Mouse (Mus musculus) cortical plate, adult 2 months (tissue): ENCODE measurements around the gene Cks2. TPM values are rescaled to one million over a fixed set of nuclear protein-coding genes. Genes with fewer than 3 reads are reported as not detected.
"Not testable (repeated sequence)": the region's sequence is repeated elsewhere in the genome, so short reads cannot be mapped to it uniquely, and the experiment has no call there.

Source experiments
- H3K27ac ChIP-seq: fragments of 200-500 bp; 2 replicates; pipeline ENCODE4 v1.5.1; 2012; ENCODE audit warnings: low read length, control low read depth, inconsistent platforms; ENCODE audit not compliant: insufficient read depth
- H3K4me1 ChIP-seq: fragments of 200-500 bp; 2 replicates; pipeline ENCODE4 v1.6.1; 2011; ENCODE audit warnings: low read length; ENCODE audit not compliant: control insufficient read depth, insufficient read depth
- H3K4me3 ChIP-seq: fragments of 200-500 bp; 2 replicates; pipeline ENCODE4 v1.5.1; 2011; ENCODE audit warnings: mild to moderate bottlenecking, low read length, control low read depth; ENCODE audit not compliant: insufficient read depth
- CTCF ChIP-seq: fragments of 200-500 bp; IDR thresholded peaks from 2 replicates; pipeline ENCODE4 v1.5.1; 2011; ENCODE audit warnings: mild to moderate bottlenecking, control low read depth, low read length; ENCODE audit not compliant: insufficient read depth; ENCODE audit errors: extremely low read depth
- POLR2A ChIP-seq: fragments of 200-500 bp; IDR thresholded peaks from 2 replicates; pipeline ENCODE4 v1.6.1; 2011; ENCODE audit warnings: mild to moderate bottlenecking, low read length, control low read depth; ENCODE audit not compliant: insufficient read depth; ENCODE audit errors: extremely low read depth
- polyA plus RNA-seq: library from polyadenylated mRNA; depleted of rRNA; stranded (reverse); fragments of >200 nt; gene quantifications from 2 replicates; pipeline ENCODE4 v1.2.3, GENCODE M21; 2012

Gene Cks2
- polyA plus RNA-seq, 1 experiment, result 5.8 TPM

- Histone ChIP-seq H3K27ac (no peak overlapping the region), H3K4me1 (no peaks in the 10 kb centered on the region), H3K4me3 (no peak overlapping the region)
- TF ChIP-seq POLR2A (no peak), CTCF (no peak)
Observed at GRCm38 (mm10) chr13:51648237-51648636, 3.2 kb downstream of the Cks2 start.

- no peak for TF ChIP-seq CTCF
- TF ChIP-seq POLR2A, result no peak
- no peak overlapping the region for H3K27ac ChIP-seq
- H3K4me3 ChIP-seq, result no peak overlapping the region
- no peaks in the 10 kb centered on the region for H3K4me1 ChIP-seq
Observed at GRCm38 (mm10) chr13:51649740-51650139, 4.7 kb downstream of the Cks2 start.

GRCm38 (mm10) chr13:51651408-51652064, 6.5 kb downstream of the Cks2 start, which contains the start of gene Secisbp2:
TSS of gene Secisbp2 (plus strand) at chr13:51651697.
- Histone ChIP-seq H3K27ac (peak within 1 kb of the TSS; percentile 90; the same call in 1 of the 2 replicates), H3K4me3 (peak within 1 kb of the TSS; percentile 82), H3K4me1 (no peaks in the 10 kb centered on the region)
- TF ChIP-seq POLR2A, result peak; percentile 60
- peak; percentile 55 for TF ChIP-seq CTCF

GRCm38 (mm10) chr13:51653159-51653558, 8.1 kb downstream of the Cks2 start:
- TF ChIP-seq CTCF (no peak), POLR2A (no peak)
- Histone ChIP-seq H3K4me3 (no peak overlapping the region), H3K27ac (no peak overlapping the region), H3K4me1 (no peaks in the 10 kb centered on the region)

GRCm38 (mm10) chr13:51653961-51654360, 8.9 kb downstream of the Cks2 start:
- TF ChIP-seq CTCF (no peak), POLR2A (no peak)
- no peaks in the 10 kb centered on the region for H3K4me1 ChIP-seq
- H3K27ac ChIP-seq, result no peak overlapping the region
- no peak overlapping the region for H3K4me3 ChIP-seq

GRCm38 (mm10) chr13:51656516-51657235, 11.6 kb downstream of the Cks2 start:
- no peak for TF ChIP-seq CTCF
- no peak for TF ChIP-seq POLR2A
- Histone ChIP-seq H3K27ac (no peak overlapping the region), H3K4me1 (no peaks in the 10 kb centered on the region), H3K4me3 (no peak overlapping the region)

- no peaks in the 10 kb centered on the region for H3K4me1 ChIP-seq
- no peak overlapping the region for H3K27ac ChIP-seq
- H3K4me3 ChIP-seq, result no peak overlapping the region
- TF ChIP-seq POLR2A (no peak), CTCF (no peak)
Observed at GRCm38 (mm10) chr13:51658094-51658493, 13.1 kb downstream of the Cks2 start.

- Histone ChIP-seq H3K4me1 (no peaks in the 10 kb centered on the region), H3K27ac (no peak overlapping the region), H3K4me3 (no peak overlapping the region)
- TF ChIP-seq CTCF (no peak), POLR2A (no peak)
Observed at GRCm38 (mm10) chr13:51659573-51659972, 14.5 kb downstream of the Cks2 start.

GRCm38 (mm10) chr13:51663561-51663960, 18.5 kb downstream of the Cks2 start:
- no peak for TF ChIP-seq CTCF
- H3K27ac ChIP-seq, result no peak overlapping the region
- H3K4me1 ChIP-seq, result no peaks in the 10 kb centered on the region
- no peak overlapping the region for H3K4me3 ChIP-seq

- not testable (repeated sequence) for H3K4me1 ChIP-seq, H3K27ac ChIP-seq, H3K4me3 ChIP-seq
Observed at GRCm38 (mm10) chr13:51668195-51668594, 23.2 kb downstream of the Cks2 start.
